9 mouse cellular contexts compared by ENCODE assay signal in genomic region chr13:45582294-45582693, GRCm38 (mm10).
DNase-seq lines count a peak whose midpoint lies in the region; ATAC-seq and TF ChIP-seq lines count a peak whose summit lies in the region.
"Had no signal": no experiment of that assay in that cellular context is flagged by ENCODE, and none has a peak within 500 bp of the region (broad histone marks: within the 10 kb centered on the region; RNA-seq: fewer than 3 reads in every experiment).

No protein-coding gene starts in this region.

- no peaks in the 10 kb centered on the region for H3K36me3 ChIP-seq in limb, embryonic 10.5 days
- H3K36me3 ChIP-seq: lung, embryonic 15.5 days had no signal

- no peak for TF ChIP-seq CTCF in layer of hippocampus, adult 2 months (conservative IDR thresholded peaks at IDR 0.05)

- peaks cover 15% of the 10 kb centered on the region for H3K4me1 ChIP-seq in limb, embryonic 10.5 days

- H3K27me3 ChIP-seq in limb, embryonic 10.5 days (ENCODE audit: low read depth, poor library complexity, severe bottlenecking), result no peaks in the 10 kb centered on the region
- H3K27me3 ChIP-seq: lung, embryonic 15.5 days had no signal

- no peaks in the 10 kb centered on the region for H3K9me3 ChIP-seq in limb, embryonic 10.5 days (replicated peaks)
- H3K9me3 ChIP-seq: lung, embryonic 15.5 days had no signal

- DNase-seq in layer of hippocampus, adult 2 months (ENCODE audit: low spot score in 2 of 2), result no peak
- no peak for DNase-seq in layer of hippocampus, postnatal 10 days (ENCODE audit: low spot score in 2 of 2)
- DNase-seq in 3T3-L1 (ENCODE audit: low read depth, low spot score), result peak; percentile 42
- DNase-seq in brain, adult 2 months (ENCODE audit: low read depth, low spot score), result peak; percentile 63
- peak; percentile 62 for DNase-seq in limb, embryonic 10.5 days (ENCODE audit: low spot score)
- DNase-seq in thymus, postnatal 0 days (ENCODE audit: low spot score), result no peak
- DNase-seq: kidney, postnatal 25 days had no signal

- peak overlapping the region; percentile 17; the same call in 1 of the 2 replicates for H3K4me3 ChIP-seq in layer of hippocampus, adult 2 months
- no peak overlapping the region for H3K4me3 ChIP-seq in limb, embryonic 10.5 days
- H3K4me3 ChIP-seq: lung, embryonic 15.5 days had no signal

- WGBS in limb, embryonic 10.5 days, result 37% methylated on average over 12 of the region's 12 CpGs

- ATAC-seq in activated CD4-positive, CD25-positive, alpha-beta regulatory T cell, adult 4 months, result no peak

- peak overlapping the region; percentile 58; the same call in 1 of the 2 replicates for H3K27ac ChIP-seq in layer of hippocampus, adult 2 months
- peak overlapping the region; percentile 61 for H3K27ac ChIP-seq in limb, embryonic 10.5 days
- H3K27ac ChIP-seq: lung, embryonic 15.5 days had no signal

Comparison
In these comparisons a context has a peak if more than half of its experiments do, and no peak if none do; other contexts are left out.
1. DNase-seq: peak in 3T3-L1 (single experiment), brain, adult 2 months (single experiment) and limb, embryonic 10.5 days (single experiment); none in layer of hippocampus, adult 2 months (0 of 2), layer of hippocampus, postnatal 10 days (0 of 2) and thymus, postnatal 0 days (single experiment).